Mouse (Mus musculus) heart, embryonic 15.5 days (tissue): ENCODE results near the gene Nfs1. TPM values are rescaled to one million over a fixed set of nuclear protein-coding genes. Genes with fewer than 3 reads are reported as not detected.
"Not testable (repeated sequence)": the region's sequence is repeated elsewhere in the genome, so short reads cannot be mapped to it uniquely, and the experiment has no call there.

Experiments used
- ATAC-seq: fragments of 200-750 bp; cut with Nextera tagmentation; replicated peaks from 2 replicates; pipeline ENCODE4 v1.8.0; 2017; ENCODE audit warnings: low read depth, moderate TSS enrichment; ENCODE audit not compliant: insufficient number of reproducible peaks, insufficient read depth, low FRiP score
- H3K27ac ChIP-seq: fragments of 300-500 bp; sonication (generic); 2 replicates; pipeline ENCODE4 v1.5.1; 2015; ENCODE audit warnings: mild to moderate bottlenecking, inconsistent platforms
- H3K27me3 ChIP-seq: fragments of 300-500 bp; sonication (generic); 2 replicates; pipeline ENCODE4 v1.6.1; 2015; ENCODE audit warnings: inconsistent platforms
- H3K36me3 ChIP-seq: fragments of 300-500 bp; sonication (generic); 2 replicates; pipeline ENCODE4 v1.6.1; 2015; ENCODE audit warnings: mild to moderate bottlenecking, inconsistent platforms
- H3K4me1 ChIP-seq: fragments of 300-500 bp; sonication (generic); replicated peaks from 2 replicates; pipeline ENCODE4 v1.6.1; 2015; ENCODE audit warnings: inconsistent platforms
- H3K4me2 ChIP-seq: fragments of 300-500 bp; sonication (generic); 2 replicates; pipeline ENCODE4 v1.6.1; 2015; ENCODE audit warnings: inconsistent platforms, mild to moderate bottlenecking, moderate library complexity
- H3K4me3 ChIP-seq: fragments of 300-500 bp; sonication (generic); 2 replicates; pipeline ENCODE4 v1.5.1; 2015; ENCODE audit warnings: mild to moderate bottlenecking, inconsistent platforms
- H3K9ac ChIP-seq: fragments of 300-500 bp; sonication (generic); 2 replicates; pipeline ENCODE4 v1.6.1; 2015; ENCODE audit warnings: mild to moderate bottlenecking, inconsistent platforms
- H3K9me3 ChIP-seq: fragments of 300-500 bp; sonication (generic); replicated peaks from 2 replicates; pipeline ENCODE4 v1.6.1; 2016; ENCODE audit warnings: inconsistent platforms
- WGBS: fragments of 180-500 bp; shearing (Covaris S2); methylation state at CpG from one replicate; pipeline ENCODE4 v1.1.7; 2015; ENCODE audit warnings: mixed read lengths; 5-methylcytosine and 5-hydroxymethylcytosine counted together
- polyA plus RNA-seq: library from polyadenylated mRNA; unstranded; fragments of >200 nt; fragmentation: Nextera tagmentation; extraction: Ambion mirVana; gene quantifications from 2 replicates; pipeline ENCODE4 v1.2.1, GENCODE M21; 2015

The Nfs1 gene
- polyA plus RNA-seq: 58.2 and 63.4 TPM in 2 replicates

- under 1% methylated on average over 70 of the region's 70 CpGs for WGBS
- H3K27ac ChIP-seq: peak within 1 kb of the TSS; percentile 94
- peaks cover 12% of the 10 kb centered on the region for H3K4me1 ChIP-seq
- no peaks in the 10 kb centered on the region for H3K9me3 ChIP-seq
- peak within 1 kb of the TSS; percentile 76 for H3K9ac ChIP-seq
- peak within 1 kb of the TSS; percentile 72 for H3K4me2 ChIP-seq
- H3K4me3 ChIP-seq: peak within 1 kb of the TSS; percentile 68
- peak; percentile 96 for ATAC-seq
- no peaks in the 10 kb centered on the region for H3K27me3 ChIP-seq
- H3K36me3 ChIP-seq: peaks cover 40% of the 10 kb centered on the region
These were observed at the start of gene Nfs1, which contains the start of gene Romo1 for GRCm38 (mm10) chr2:156143953-156144724. Nfs1 (minus strand) TSS chr2:156144186. Romo1 (plus strand) TSS chr2:156144039.

GRCm38 (mm10) chr2:156193066-156193862, 49.3 kb upstream of the Nfs1 start:
- Histone ChIP-seq H3K4me1 (peaks cover 13% of the 10 kb centered on the region), H3K4me2 (no peak overlapping the region), H3K4me3 (no peak overlapping the region), H3K9ac (no peak overlapping the region), H3K36me3 (no peaks in the 10 kb centered on the region), H3K9me3 (no peaks in the 10 kb centered on the region), H3K27me3 (no peaks in the 10 kb centered on the region), H3K27ac (no peak overlapping the region)
- WGBS: 78% methylated on average over 3 of the region's 3 CpGs
- ATAC-seq: no peak

GRCm38 (mm10) chr2:156192068-156192467, 48.1 kb upstream of the Nfs1 start:
- no peak overlapping the region for H3K4me2 ChIP-seq
- 82% methylated on average over 2 of the region's 2 CpGs for WGBS
- peaks cover 5% of the 10 kb centered on the region for H3K4me1 ChIP-seq
- no peak overlapping the region for H3K9ac ChIP-seq
- H3K27ac ChIP-seq: no peak overlapping the region
- no peaks in the 10 kb centered on the region for H3K9me3 ChIP-seq
- no peaks in the 10 kb centered on the region for H3K36me3 ChIP-seq
- no peaks in the 10 kb centered on the region for H3K27me3 ChIP-seq
- H3K4me3 ChIP-seq: no peak overlapping the region
- ATAC-seq: no peak

- WGBS: 96% methylated on average over 2 of the region's 2 CpGs
- ATAC-seq: no peak
- Histone ChIP-seq H3K4me1 (peaks cover 5% of the 10 kb centered on the region), H3K27me3 (no peaks in the 10 kb centered on the region), H3K4me3 (no peak overlapping the region), H3K4me2 (no peak overlapping the region), H3K36me3 (no peaks in the 10 kb centered on the region), H3K9me3 (no peaks in the 10 kb centered on the region), H3K27ac (no peak overlapping the region), H3K9ac (no peak overlapping the region)
These were observed 47.6 kb upstream of the Nfs1 start for GRCm38 (mm10) chr2:156191540-156191939.

- 70% methylated on average over 14 of the region's 14 CpGs for WGBS
- Histone ChIP-seq H3K4me3 (no peak overlapping the region), H3K4me2 (no peak overlapping the region), H3K9ac (no peak overlapping the region), H3K9me3 (no peaks in the 10 kb centered on the region), H3K27me3 (no peaks in the 10 kb centered on the region), H3K4me1 (no peaks in the 10 kb centered on the region), H3K36me3 (no peaks in the 10 kb centered on the region), H3K27ac (no peak overlapping the region)
- ATAC-seq: 0 out of 2 replicates have a peak, but pooled peaks have one; percentile 22
These were observed 46.3 kb upstream of the Nfs1 start for GRCm38 (mm10) chr2:156190004-156190896.

GRCm38 (mm10) chr2:156189241-156189640, 45.3 kb upstream of the Nfs1 start:
- not testable (repeated sequence) for H3K4me2 ChIP-seq, H3K4me3 ChIP-seq, H3K9ac ChIP-seq, H3K36me3 ChIP-seq, H3K4me1 ChIP-seq, ATAC-seq, H3K27ac ChIP-seq, H3K27me3 ChIP-seq, H3K9me3 ChIP-seq
- WGBS: 62% methylated on average over 7 of the region's 7 CpGs

- Histone ChIP-seq H3K4me2 (peak overlapping the region; percentile 67; the same call in 1 of the 2 replicates), H3K4me1 (peaks cover 21% of the 10 kb centered on the region), H3K27me3 (no peaks in the 10 kb centered on the region), H3K27ac (peak overlapping the region; percentile 94), H3K4me3 (no peak overlapping the region), H3K36me3 (peaks cover 14% of the 10 kb centered on the region), H3K9me3 (no peaks in the 10 kb centered on the region), H3K9ac (no peak overlapping the region)
- 63% methylated on average over 2 of the region's 2 CpGs for WGBS
- ATAC-seq: no peak
These were observed 37.6 kb upstream of the Nfs1 start for GRCm38 (mm10) chr2:156181592-156181991.

GRCm38 (mm10) chr2:156180824-156181590, 37.0 kb upstream of the Nfs1 start:
- H3K27me3 ChIP-seq: no peaks in the 10 kb centered on the region
- 10% methylated on average over 8 of the region's 8 CpGs for WGBS
- peak overlapping the region; percentile 67 for H3K4me2 ChIP-seq
- H3K9me3 ChIP-seq: no peaks in the 10 kb centered on the region
- peak overlapping the region; percentile 72 for H3K9ac ChIP-seq
- H3K36me3 ChIP-seq: peaks cover 19% of the 10 kb centered on the region
- H3K27ac ChIP-seq: peak overlapping the region; percentile 94
- ATAC-seq: peak; percentile 5; the same call in 1 of the 2 replicates
- H3K4me3 ChIP-seq: peak overlapping the region; percentile 76
- H3K4me1 ChIP-seq: peaks cover 21% of the 10 kb centered on the region

- WGBS: under 1% methylated on average over 47 of the region's 47 CpGs
- H3K27me3 ChIP-seq: no peaks in the 10 kb centered on the region
- peak within 1 kb of the TSS; percentile 76 for H3K4me3 ChIP-seq
- peak; percentile 95 for ATAC-seq
- peaks cover 24% of the 10 kb centered on the region for H3K36me3 ChIP-seq
- H3K4me1 ChIP-seq: peaks cover 24% of the 10 kb centered on the region
- peak within 1 kb of the TSS; percentile 94 for H3K27ac ChIP-seq
- H3K9me3 ChIP-seq: no peaks in the 10 kb centered on the region
- H3K9ac ChIP-seq: peak within 1 kb of the TSS; percentile 96
- peak within 1 kb of the TSS; percentile 80 for H3K4me2 ChIP-seq
These were observed 36.3 kb upstream of the Nfs1 start, which contains the start of gene Rbm39 for GRCm38 (mm10) chr2:156180094-156180821. Rbm39 (minus strand) TSS chr2:156180238.

- Histone ChIP-seq H3K27me3 (no peaks in the 10 kb centered on the region), H3K36me3 (peaks cover 24% of the 10 kb centered on the region), H3K9ac (peak overlapping the region; percentile 96), H3K4me2 (no peak overlapping the region), H3K4me3 (peak overlapping the region; percentile 76), H3K27ac (peak overlapping the region; percentile 93), H3K9me3 (no peaks in the 10 kb centered on the region), H3K4me1 (peaks cover 24% of the 10 kb centered on the region)
- no peak; the same call in none of the 2 replicates for ATAC-seq
- WGBS: under 1% methylated on average over 25 of the region's 41 CpGs
These were observed 35.8 kb upstream of the Nfs1 start for GRCm38 (mm10) chr2:156179796-156180093.
